Mouse (Mus musculus): ENCODE measurements around the gene Sema3f.

Sema3f gene

GRCm38 (mm10) chr9:107645577-107645976 is 64.7 kb downstream of the Sema3f start:
- DNase-seq (ENCODE audit: low read depth, low spot score) = peak; percentile 90
- Histone ChIP-seq H3K36me3 (ENCODE audit: control insufficient read depth, insufficient read depth, low read length, poor library complexity, severe bottlenecking) (no peaks in the 10 kb centered on the region), H3K27me3 (ENCODE audit: control insufficient read depth, insufficient read depth, low read length, poor library complexity, severe bottlenecking) (no peaks in the 10 kb centered on the region)

- no peaks in the 10 kb centered on the region for H3K36me3 ChIP-seq (ENCODE audit: control insufficient read depth, insufficient read depth, low read length, poor library complexity, severe bottlenecking)
- no peak for DNase-seq (ENCODE audit: low read depth, low spot score)
- H3K27me3 ChIP-seq (ENCODE audit: control insufficient read depth, insufficient read depth, low read length, poor library complexity, severe bottlenecking) = no peaks in the 10 kb centered on the region
Measured at GRCm38 (mm10) chr9:107645153-107645510, 65.1 kb downstream of the Sema3f start.

DNA sequence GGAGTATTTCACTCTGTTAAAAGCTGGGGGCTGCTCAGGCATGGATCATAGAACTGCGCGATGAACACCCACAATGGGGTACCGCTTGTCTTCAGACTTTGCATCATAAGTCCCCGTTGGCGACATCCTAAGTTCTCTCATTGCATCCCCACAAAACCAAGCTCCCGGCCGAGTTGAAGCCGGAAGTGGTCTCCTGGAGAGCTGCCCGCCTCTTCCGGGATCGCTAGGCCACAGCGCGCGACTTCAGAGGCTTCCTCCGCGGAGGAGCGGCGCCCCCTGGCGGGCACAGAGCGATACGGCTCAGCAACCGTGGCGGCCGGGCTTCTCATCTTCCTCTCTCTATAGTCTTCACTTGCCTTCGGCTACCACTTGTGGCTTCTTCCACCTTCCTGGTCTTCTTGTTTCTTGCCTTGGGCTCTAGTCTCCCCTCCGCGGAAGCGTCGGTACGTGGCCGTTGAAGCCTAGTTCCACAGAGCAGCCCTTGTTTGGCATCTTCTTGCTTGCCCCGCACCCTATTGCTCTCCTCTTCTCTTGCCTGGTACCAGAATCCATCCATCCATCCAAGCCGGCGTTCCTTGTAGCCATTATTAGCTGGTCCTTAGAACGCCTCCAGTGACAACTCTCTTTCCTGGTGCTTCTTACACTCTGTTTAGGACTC is 65.7 kb downstream of the Sema3f start:
- Histone ChIP-seq H3K27me3 (ENCODE audit: control insufficient read depth, insufficient read depth, low read length, poor library complexity, severe bottlenecking) (no peaks in the 10 kb centered on the region), H3K36me3 (ENCODE audit: control insufficient read depth, insufficient read depth, low read length, poor library complexity, severe bottlenecking) (no peaks in the 10 kb centered on the region)
- DNase-seq (ENCODE audit: low read depth, low spot score) = peak; percentile 93

- DNase-seq (ENCODE audit: low read depth, low spot score) = no peak
- Histone ChIP-seq H3K27me3 (ENCODE audit: control insufficient read depth, insufficient read depth, low read length, poor library complexity, severe bottlenecking) (no peaks in the 10 kb centered on the region), H3K36me3 (ENCODE audit: control insufficient read depth, insufficient read depth, low read length, poor library complexity, severe bottlenecking) (no peaks in the 10 kb centered on the region)
Measured at GRCm38 (mm10) chr9:107643544-107644214, 66.6 kb downstream of the Sema3f start.

DNA sequence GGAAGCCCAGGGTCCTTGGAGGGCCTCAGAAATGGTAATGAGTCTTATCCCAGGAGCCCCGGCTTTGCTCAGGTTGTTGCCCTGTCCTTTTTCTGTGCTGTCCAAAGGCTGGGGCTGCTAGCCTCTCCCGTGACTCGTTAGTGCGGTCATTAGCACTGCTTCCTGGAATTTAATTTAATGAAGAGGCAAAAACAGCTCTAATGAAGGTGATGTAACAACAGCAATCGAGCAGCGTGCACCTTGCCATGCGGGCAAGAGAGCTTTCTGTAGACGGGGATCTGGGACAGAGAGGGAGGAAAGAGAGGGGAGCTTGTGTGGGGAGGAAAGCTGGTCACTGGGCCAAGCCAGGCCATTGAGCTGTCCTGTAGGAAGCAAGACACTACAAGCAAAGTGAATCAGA is 68.6 kb downstream of the Sema3f start:
- H3K36me3 ChIP-seq (ENCODE audit: control insufficient read depth, insufficient read depth, low read length, poor library complexity, severe bottlenecking) = no peaks in the 10 kb centered on the region
- no peaks in the 10 kb centered on the region for H3K27me3 ChIP-seq (ENCODE audit: control insufficient read depth, insufficient read depth, low read length, poor library complexity, severe bottlenecking)
- DNase-seq (ENCODE audit: low read depth, low spot score) = no peak

DNA sequence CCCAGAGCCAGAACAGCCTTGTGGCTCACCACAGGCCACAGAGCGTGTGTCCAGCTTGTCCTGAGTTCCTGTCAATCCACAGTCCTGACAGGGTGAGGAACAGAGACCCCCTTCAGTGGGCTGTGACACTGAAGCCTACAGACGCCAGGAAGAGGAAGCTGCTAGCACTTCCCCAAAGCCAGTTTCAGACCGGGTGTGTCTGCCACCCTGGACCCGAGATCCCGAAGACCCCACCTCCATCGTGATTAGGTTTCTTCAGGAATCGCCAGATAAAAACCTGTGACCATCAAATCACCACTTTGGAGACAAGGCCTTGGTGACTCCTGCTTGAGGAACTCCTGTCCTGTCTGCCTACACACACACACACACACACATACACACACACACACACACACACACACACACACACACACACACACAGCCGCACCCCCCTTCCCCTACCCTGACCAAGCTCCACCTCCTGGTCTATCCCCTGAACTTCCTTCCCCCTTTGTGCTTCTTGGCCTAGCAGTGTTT is 70.0 kb downstream of the Sema3f start:
- DNase-seq (ENCODE audit: low read depth, low spot score) = peak; percentile 83
- Histone ChIP-seq H3K36me3 (ENCODE audit: control insufficient read depth, insufficient read depth, low read length, poor library complexity, severe bottlenecking) (no peaks in the 10 kb centered on the region), H3K27me3 (ENCODE audit: control insufficient read depth, insufficient read depth, low read length, poor library complexity, severe bottlenecking) (no peaks in the 10 kb centered on the region)

DNA sequence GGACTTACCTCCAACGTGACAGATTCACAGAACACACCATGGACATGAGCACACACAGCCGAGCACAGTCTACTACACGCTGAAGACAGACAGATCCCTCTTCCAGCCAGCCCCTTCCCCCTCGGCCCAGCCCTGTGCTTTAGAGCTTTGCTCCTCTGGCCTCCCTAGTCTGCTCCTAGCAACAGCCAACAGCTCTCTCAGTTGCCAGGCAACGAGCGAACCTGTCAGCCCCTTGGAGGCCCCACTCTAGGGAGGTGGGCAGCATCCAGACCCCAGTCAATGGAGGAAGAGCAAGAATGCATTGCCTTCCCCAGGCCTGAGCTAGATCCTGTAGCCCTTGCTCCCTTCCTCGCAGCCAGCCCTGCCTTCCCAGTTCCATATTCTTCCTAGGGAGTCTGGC is 73.2 kb downstream of the Sema3f start:
- H3K36me3 ChIP-seq (ENCODE audit: control insufficient read depth, insufficient read depth, low read length, poor library complexity, severe bottlenecking) = peaks cover 1% of the 10 kb centered on the region; the same call in 1 of the 2 replicates
- no peak for DNase-seq (ENCODE audit: low read depth, low spot score)
- H3K27me3 ChIP-seq (ENCODE audit: control insufficient read depth, insufficient read depth, low read length, poor library complexity, severe bottlenecking) = no peaks in the 10 kb centered on the region

DNA sequence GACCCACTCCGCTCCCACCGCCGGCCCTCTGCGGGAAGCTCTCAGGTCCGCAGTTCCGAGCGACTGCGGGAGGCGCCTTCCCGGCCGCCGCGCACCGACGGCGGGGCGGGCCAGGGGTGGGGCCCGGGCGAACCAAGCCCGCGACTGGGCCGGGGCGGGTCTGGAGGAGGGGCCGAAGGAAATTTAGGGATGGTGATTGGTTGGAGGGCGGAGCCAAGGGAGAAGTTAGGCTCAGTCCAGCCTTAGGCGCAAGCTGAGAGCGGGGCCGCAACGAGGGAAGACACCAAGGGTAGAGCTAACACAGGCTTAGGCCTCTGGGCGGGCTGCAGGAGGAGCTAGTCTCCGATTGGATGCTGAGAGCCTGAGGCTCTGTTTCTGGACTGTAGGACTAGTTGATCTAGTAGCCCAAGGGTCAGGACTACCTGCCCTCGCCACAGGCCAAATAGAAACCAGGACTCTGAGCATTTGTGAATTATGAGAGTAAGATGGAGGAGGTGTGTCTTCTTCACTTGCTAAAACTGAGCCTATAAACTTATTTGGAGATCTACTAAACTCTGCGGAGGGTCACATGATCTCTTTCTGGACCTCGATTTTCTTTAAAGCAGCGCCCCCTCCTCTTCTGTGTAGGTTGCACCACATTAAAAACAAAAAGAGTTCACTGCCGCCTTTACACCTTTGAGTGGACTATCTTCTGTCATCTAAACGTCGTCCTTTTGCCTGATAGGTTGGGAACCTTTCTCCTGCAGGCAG is 74.8 kb downstream of the Sema3f start, which contains the start of gene Gnai2:
TSS of gene Gnai2 (minus strand) at position 89 of the 750 bp plus-strand sequence.
- peaks cover 1% of the 10 kb centered on the region; the same call in 1 of the 2 replicates for H3K36me3 ChIP-seq (ENCODE audit: control insufficient read depth, insufficient read depth, low read length, poor library complexity, severe bottlenecking)
- H3K27me3 ChIP-seq (ENCODE audit: control insufficient read depth, insufficient read depth, low read length, poor library complexity, severe bottlenecking) = no peaks in the 10 kb centered on the region
- DNase-seq (ENCODE audit: low read depth, low spot score) = peak; percentile 96

DNA sequence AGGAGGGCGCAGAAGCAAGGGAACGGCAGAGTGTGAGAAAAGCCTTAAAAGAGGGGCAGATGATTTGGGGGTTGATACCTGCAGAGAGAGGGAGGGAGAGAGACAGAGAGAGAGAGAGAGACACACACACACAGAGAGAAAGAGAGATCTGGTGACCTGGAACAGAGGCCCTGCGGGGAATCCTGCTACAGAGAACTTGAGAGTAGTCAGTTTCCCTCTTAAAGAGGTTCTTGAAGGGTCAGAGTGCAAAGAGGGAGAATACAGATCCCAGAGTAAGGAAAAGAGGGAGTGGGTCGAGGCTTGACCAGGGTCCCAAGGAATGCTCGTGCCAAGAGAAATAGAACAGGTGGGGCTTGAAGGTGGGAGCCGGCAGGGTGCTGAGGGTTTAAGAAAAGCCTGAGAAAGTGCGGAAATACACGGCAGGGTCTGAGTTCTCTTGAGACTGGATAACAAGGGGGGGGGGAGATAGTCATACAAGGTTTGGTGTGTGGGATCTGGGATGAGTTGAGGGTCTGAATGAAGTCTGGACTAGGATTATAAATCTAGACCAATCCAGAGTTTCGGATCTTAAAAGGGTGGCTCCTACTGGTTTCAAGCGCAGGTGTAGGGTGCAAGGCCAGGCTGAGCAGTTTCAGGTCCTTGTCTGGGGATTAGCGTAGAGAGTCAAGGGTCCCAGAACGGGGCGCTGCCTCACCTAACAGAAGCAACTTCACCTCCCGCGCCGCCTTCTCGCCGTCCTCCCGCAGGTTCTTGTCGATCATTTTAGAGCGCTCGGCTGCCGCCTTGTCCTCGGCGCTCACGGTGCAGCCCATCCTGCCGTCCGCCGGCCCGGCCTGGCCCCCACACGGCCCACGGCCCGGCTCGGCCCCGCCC is 75.6 kb downstream of the Sema3f start:
- Histone ChIP-seq H3K36me3 (ENCODE audit: control insufficient read depth, insufficient read depth, low read length, poor library complexity, severe bottlenecking) (peaks cover 1% of the 10 kb centered on the region; the same call in 1 of the 2 replicates), H3K27me3 (ENCODE audit: control insufficient read depth, insufficient read depth, low read length, poor library complexity, severe bottlenecking) (no peaks in the 10 kb centered on the region)
- no peak for DNase-seq (ENCODE audit: low read depth, low spot score)

DNA sequence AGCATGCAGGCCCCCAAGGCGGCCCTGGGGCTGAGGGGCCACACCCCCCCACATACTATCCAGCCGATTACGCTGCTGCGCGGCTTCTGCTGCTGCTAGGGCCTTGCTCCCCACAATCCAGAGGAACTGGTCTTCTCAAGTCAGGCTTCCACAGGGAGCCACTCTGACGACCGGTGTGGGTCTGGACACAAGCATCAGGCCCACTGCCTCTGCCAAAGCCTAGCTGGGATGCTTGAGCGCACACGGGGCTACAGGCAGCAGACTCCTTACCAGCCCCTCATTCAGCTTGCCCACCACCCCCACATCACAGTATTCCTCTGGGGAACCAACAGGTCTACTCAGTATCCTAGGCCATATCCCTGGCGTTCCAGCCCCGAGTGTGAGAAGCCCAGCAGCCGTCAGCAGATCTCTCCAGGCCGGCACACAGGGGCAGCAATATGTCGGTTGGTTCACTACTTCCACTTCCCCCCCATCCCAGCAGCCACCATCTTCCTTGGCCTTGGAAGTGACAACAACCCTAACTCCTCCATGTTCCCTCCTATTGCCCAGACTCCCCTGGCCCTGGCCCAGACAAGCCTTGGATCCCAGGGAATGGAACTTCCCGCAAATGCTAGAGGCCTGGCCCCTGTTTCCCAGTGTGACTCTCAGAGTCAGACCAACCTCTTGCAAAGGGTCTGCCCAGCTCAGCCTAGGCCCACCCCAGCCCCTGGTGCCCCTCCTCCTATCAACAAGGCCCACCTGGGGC is 76.4 kb downstream of the Sema3f start:
- Histone ChIP-seq H3K27me3 (ENCODE audit: control insufficient read depth, insufficient read depth, low read length, poor library complexity, severe bottlenecking) (no peaks in the 10 kb centered on the region), H3K36me3 (ENCODE audit: control insufficient read depth, insufficient read depth, low read length, poor library complexity, severe bottlenecking) (peaks cover 1% of the 10 kb centered on the region; the same call in 1 of the 2 replicates)
- DNase-seq (ENCODE audit: low read depth, low spot score) = peak; percentile 24

- peak; percentile 88 for DNase-seq (ENCODE audit: low read depth, low spot score)
- no peaks in the 10 kb centered on the region for H3K27me3 ChIP-seq (ENCODE audit: control insufficient read depth, insufficient read depth, low read length, poor library complexity, severe bottlenecking)
- H3K36me3 ChIP-seq (ENCODE audit: control insufficient read depth, insufficient read depth, low read length, poor library complexity, severe bottlenecking) = peaks cover 1% of the 10 kb centered on the region; the same call in 1 of the 2 replicates
Measured at GRCm38 (mm10) chr9:107633091-107633660, 77.1 kb downstream of the Sema3f start.

- H3K36me3 ChIP-seq (ENCODE audit: control insufficient read depth, insufficient read depth, low read length, poor library complexity, severe bottlenecking) = peaks cover 4% of the 10 kb centered on the region
- no peaks in the 10 kb centered on the region for H3K27me3 ChIP-seq (ENCODE audit: control insufficient read depth, insufficient read depth, low read length, poor library complexity, severe bottlenecking)
- no peak for DNase-seq (ENCODE audit: low read depth, low spot score)
Measured at GRCm38 (mm10) chr9:107632478-107632877, 77.8 kb downstream of the Sema3f start.

- peaks cover 5% of the 10 kb centered on the region for H3K36me3 ChIP-seq (ENCODE audit: control insufficient read depth, insufficient read depth, low read length, poor library complexity, severe bottlenecking)
- no peak for DNase-seq (ENCODE audit: low read depth, low spot score)
- H3K27me3 ChIP-seq (ENCODE audit: control insufficient read depth, insufficient read depth, low read length, poor library complexity, severe bottlenecking) = no peaks in the 10 kb centered on the region
Measured at GRCm38 (mm10) chr9:107631861-107632260, 78.4 kb downstream of the Sema3f start.
